Mouse (Mus musculus) liver, embryonic 14 days (tissue): ENCODE measurements around the gene Gpld1. TPM values are rescaled to one million over a fixed set of nuclear protein-coding genes. Genes with fewer than 3 reads are reported as not detected.

Experiments used
- polyA plus RNA-seq: library from polyadenylated mRNA; depleted of rRNA; stranded (reverse); fragments of >200 nt; gene quantifications from 2 replicates; pipeline ENCODE4 v1.2.3, GENCODE M21; 2012; rRNA removed

The Gpld1 gene
- polyA plus RNA-seq: 2.7 and 3.1 TPM in 2 replicates

GRCm38 (mm10) chr13:24942512-24943282 lies at the start of gene Gpld1:
Gene Gpld1, plus strand, starts transcription at chr13:24943152.

GRCm38 (mm10) chr13:24937108-24937838 lies 5.7 kb upstream of the Gpld1 start, which contains the start of gene Aldh5a1:
Gene Aldh5a1, minus strand, starts transcription at chr13:24937661.

DNA sequence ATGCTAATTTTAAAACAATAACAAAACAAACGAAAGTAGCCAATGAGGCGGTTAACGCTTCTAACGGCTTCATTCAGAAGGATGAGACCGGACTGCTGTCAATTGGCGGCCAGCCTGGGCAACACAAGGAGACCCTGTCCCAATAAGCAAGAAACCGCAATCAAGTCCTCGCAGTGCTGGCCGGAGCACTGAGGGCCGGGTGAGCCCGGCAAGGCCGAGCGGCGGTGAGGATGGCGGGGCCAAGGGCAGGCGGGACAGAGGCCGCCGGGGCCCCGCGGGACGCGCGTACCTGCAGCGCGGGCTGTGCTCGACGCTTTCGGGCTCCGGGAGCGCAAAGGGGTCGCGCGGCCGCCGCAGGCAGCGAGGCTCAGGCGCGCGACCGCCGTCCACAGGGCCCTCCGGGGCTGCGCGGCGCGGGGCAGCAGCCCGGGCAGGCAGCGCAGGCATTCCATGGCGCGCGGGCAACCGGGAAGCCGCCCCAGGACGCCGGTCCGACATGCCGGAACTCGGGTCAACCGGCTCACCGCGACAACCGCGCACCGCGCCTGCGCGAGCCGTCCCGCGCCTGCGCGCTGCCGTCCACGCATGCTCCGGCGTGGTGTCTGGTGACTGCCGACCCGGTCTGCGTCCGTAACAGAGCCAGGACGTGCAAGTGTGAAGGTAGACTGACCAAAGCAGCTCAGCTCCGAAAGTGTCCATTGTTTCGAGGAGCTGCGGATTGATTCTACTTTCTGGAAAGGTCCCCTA lies 77.0 kb downstream of the Gpld1 start, which contains the start of gene Mrs2:
TSS of gene Mrs2 (minus strand) at position 587 of the 747 bp plus-strand sequence.

Other genes starting within 250 kb of the Gpld1 start
- gene Armh2, start 201.9 kb upstream of the Gpld1 start, polyA plus RNA-seq: 0.02 TPM in 1 of 2 replicates, not detected in the other
- gene Gmnn, start 181.2 kb upstream of the Gpld1 start, polyA plus RNA-seq: 80.8 and 83.5 TPM in 2 replicates
- gene BC005537, start 141.5 kb upstream of the Gpld1 start, polyA plus RNA-seq: 35.6 and 42.3 TPM in 2 replicates
- gene Acot13, start 111.6 kb upstream of the Gpld1 start, polyA plus RNA-seq: 39.1 and 41.2 TPM in 2 replicates
- gene Tdp2, start 111.5 kb upstream of the Gpld1 start, polyA plus RNA-seq: 22.7 and 25.7 TPM in 2 replicates
- gene D130043K22Rik, start 98.0 kb upstream of the Gpld1 start, polyA plus RNA-seq: 0.13 and 0.15 TPM in 2 replicates
- gene Aldh5a1, start 5.5 kb upstream of the Gpld1 start, polyA plus RNA-seq: 3.0 and 3.4 TPM in 2 replicates
- 6.3 and 7.5 TPM in 2 replicates for gene Mrs2, start 77.2 kb downstream of the Gpld1 start, polyA plus RNA-seq
- gene Dcdc2a, start 112.9 kb downstream of the Gpld1 start, polyA plus RNA-seq: 0.12 and 0.31 TPM in 2 replicates